7 mouse cellular contexts compared by ENCODE assay signal in the genomic region with DNA sequence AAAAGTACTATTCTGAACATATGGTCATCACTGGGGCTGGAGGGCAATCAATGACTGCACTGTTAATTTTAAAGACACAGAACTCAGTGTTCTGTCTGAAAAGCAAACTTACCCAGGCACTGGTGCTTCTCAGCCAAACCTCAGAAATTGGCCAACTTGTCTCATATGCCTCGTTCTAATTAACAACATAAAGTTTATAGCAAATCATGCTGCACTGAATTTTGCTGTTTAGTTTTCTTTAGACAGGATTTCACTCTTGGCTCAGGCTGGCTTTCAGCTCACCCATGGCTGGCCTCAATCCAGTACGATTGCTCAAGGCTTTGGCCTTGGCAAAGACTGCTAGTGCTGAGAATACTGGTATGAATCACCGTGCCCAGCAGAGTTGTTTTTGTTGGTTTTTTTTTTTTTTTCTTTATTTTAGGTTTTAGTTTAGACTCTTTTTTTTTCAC. TPM values are rescaled to one million over a fixed set of nuclear protein-coding genes. Genes with fewer than 3 reads are reported as not detected.
DNase-seq lines count a peak whose midpoint lies in the region; ATAC-seq and TF ChIP-seq lines count a peak whose summit lies in the region.

No protein-coding gene starts in this region.

- no peak overlapping the region for H3K4me3 ChIP-seq in heart, embryonic 15.5 days
- no peak overlapping the region for H3K4me3 ChIP-seq in left cerebral cortex, adult 2 months
- no peak overlapping the region for H3K4me3 ChIP-seq in myocyte

- H3K4me1 ChIP-seq in heart, embryonic 15.5 days (replicated peaks) = peaks cover 42% of the 10 kb centered on the region

- H3K27ac ChIP-seq in heart, embryonic 15.5 days = peak overlapping the region; percentile 72
- H3K27ac ChIP-seq in left cerebral cortex, adult 2 months = peak overlapping the region; percentile 4; the same call in 1 of the 2 replicates

- H3K27me3 ChIP-seq in heart, embryonic 15.5 days = no peaks in the 10 kb centered on the region
- no peaks in the 10 kb centered on the region for H3K27me3 ChIP-seq in myocyte (ENCODE audit: control insufficient read depth, insufficient read depth, insufficient read length)

- H3ac ChIP-seq in myocyte (ENCODE audit: control insufficient read depth, insufficient read length) = no peak overlapping the region

- no peaks in the 10 kb centered on the region for H3K36me3 ChIP-seq in heart, embryonic 15.5 days
- H3K36me3 ChIP-seq in myocyte (ENCODE audit: control insufficient read depth, insufficient read depth) = no peaks in the 10 kb centered on the region

- WGBS in heart, embryonic 15.5 days = 14% methylated on average over 3 of the region's 3 CpGs

- peak; percentile 62 for DNase-seq in 3134 (ENCODE audit: extremely low read depth, insufficient read length, low spot score)
- DNase-seq in CD4-positive helper T cell, adult 2 months (ENCODE audit: low read depth, low spot score) = peak; percentile 30
- DNase-seq in cerebellum, adult 9-11 months = peak; percentile 88
- DNase-seq in left cerebral cortex, adult 2 months (ENCODE audit: extremely low spot score in 1 of 2, low spot score in 2 of 2) = peak; percentile 49 to 56
- no peak for DNase-seq in embryo, embryonic 11 days

- peak; percentile 73; the same call in 1 of the 2 replicates for ATAC-seq in heart, embryonic 15.5 days (replicated peaks; ENCODE audit: insufficient number of reproducible peaks, insufficient read depth, low FRiP score, low read depth)

- H3K9ac ChIP-seq in heart, embryonic 15.5 days = no peak overlapping the region; the same call in 1 of the 2 replicates

- peaks cover 98% of the 10 kb centered on the region for H3K79me2 ChIP-seq in myocyte (ENCODE audit: control insufficient read depth, insufficient read depth)

- H3K4me2 ChIP-seq in heart, embryonic 15.5 days = no peak overlapping the region
- peak overlapping the region; percentile 83 for H3K4me2 ChIP-seq in myocyte (ENCODE audit: low read depth)

- no peaks in the 10 kb centered on the region for H3K9me3 ChIP-seq in heart, embryonic 15.5 days (replicated peaks)

- no peak for TF ChIP-seq CTCF in left cerebral cortex, adult 2 months (IDR thresholded peaks at IDR 0.05)

- intact Hi-C loops in left cerebral cortex, adult 2 months (cut with DNase I) = no loop called here

- TF ChIP-seq POLR2A in myocyte (IDR thresholded peaks at IDR 0.05; ENCODE audit: insufficient read length, low read depth) = no peak

TF ChIP-seq in myocyte, 11 proteins besides CTCF, POLR2A, EP300 and RAD21:
- TF ChIP-seq TCF3 (IDR thresholded peaks at IDR 0.05; ENCODE audit: insufficient read length, low read depth) (no peak), USF1 (IDR thresholded peaks at IDR 0.05; ENCODE audit: low read depth) (no peak), CEBPB (IDR thresholded peaks at IDR 0.05; ENCODE audit: insufficient read depth, poor library complexity, severe bottlenecking) (peak; percentile 99), MYOG (IDR thresholded peaks at IDR 0.05; ENCODE audit: control insufficient read depth in 1 of 3, insufficient read depth in 1 of 3, insufficient read length in 2 of 3, low read depth in 2 of 3) (no peak), REST (IDR thresholded peaks at IDR 0.05; ENCODE audit: insufficient read depth, insufficient read length) (no peak), E2F4 (IDR thresholded peaks at IDR 0.05; ENCODE audit: insufficient read depth) (no peak)

RNA-seq across cellular contexts. Expression of gene Lnpep, which starts 24.0 kb away (rescaled TPM):
- polyA plus RNA-seq in heart, embryonic 15.5 days (2015; fragmentation: Nextera tagmentation; extraction: Ambion mirVana) = 11.0 and 12.3 TPM in 2 replicates
- 100 to 1,000 TPM; 101 to 126 TPM for total RNA-seq in left cerebral cortex, adult 2 months (2021)
- 4.4 TPM for polyA plus RNA-seq in myocyte (2012; fragmentation: generic; extraction: Trizol)
